Mouse (Mus musculus) G1E (cell line): ENCODE data around the gene Ubr4.

Source experiments
- CTCF ChIP-seq: IDR thresholded peaks from 2 replicates; pipeline ENCODE4 v1.5.1; 2012; ENCODE audit warnings: low read depth, low read length, inconsistent platforms, mixed read lengths
- GATA1 ChIP-seq: IDR thresholded peaks from 2 replicates; pipeline ENCODE4 v1.6.1; 2012; ENCODE audit warnings: borderline replicate concordance, low read length, inconsistent platforms, mixed read lengths
- GATA2 ChIP-seq: IDR thresholded peaks from 2 replicates; pipeline ENCODE4 v1.6.1; 2012; ENCODE audit warnings: low read depth, low read length, inconsistent platforms, borderline replicate concordance
- POLR2AphosphoS5 ChIP-seq: IDR thresholded peaks from 2 replicates; pipeline ENCODE4 v1.6.1; 2012; ENCODE audit warnings: low read depth, low read length, inconsistent platforms; ENCODE audit not compliant: insufficient replicate concordance

DNA sequence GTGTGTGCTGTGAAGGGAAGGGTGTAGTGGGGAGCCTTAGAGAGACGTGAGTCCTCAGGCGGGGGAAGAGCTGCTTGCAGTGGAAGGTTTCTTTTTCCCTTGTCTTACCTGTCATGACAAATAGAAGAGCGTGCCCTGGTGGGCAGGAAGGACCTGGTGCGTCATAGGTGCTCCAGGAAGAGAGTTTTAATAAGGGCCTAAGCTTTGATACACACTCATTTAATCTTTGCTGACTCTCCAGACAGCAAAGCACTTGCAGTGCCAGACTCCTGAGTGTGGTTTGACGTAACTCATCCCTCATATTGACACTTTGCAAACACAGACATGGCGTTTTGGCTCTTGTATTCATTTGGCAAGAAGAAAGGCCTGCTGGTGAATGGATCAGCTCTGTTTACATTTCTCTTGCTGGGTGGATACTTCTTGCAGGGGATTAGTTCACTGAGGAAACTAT lies 34.5 kb downstream of the Ubr4 start:
- TF ChIP-seq CTCF = no peak
- no peak for TF ChIP-seq POLR2AphosphoS5
- no peak for TF ChIP-seq GATA1
- TF ChIP-seq GATA2 = no peak
